Mouse (Mus musculus): Measurements from ENCODE around the gene E2f6. TPM values are rescaled to one million over a fixed set of nuclear protein-coding genes. Genes with fewer than 3 reads are reported as not detected.

E2f6 gene
- polyA plus RNA-seq, 1 experiment from 2014 or later = 11.7 TPM

GRCm38 (mm10) chr12:16768711-16769110 lies 42.1 kb upstream of the E2f6 start:
- Histone ChIP-seq H3K27ac (ENCODE audit: low read depth, low read length) (no peak overlapping the region), H3K9me3 (ENCODE audit: control insufficient read depth) (no peaks in the 10 kb centered on the region), H3K36me3 (ENCODE audit: control insufficient read depth, insufficient read depth) (no peaks in the 10 kb centered on the region), H3K4me2 (replicated peaks; ENCODE audit: low read depth) (no peak overlapping the region), H3K9ac (ENCODE audit: low read depth, low read length) (no peak overlapping the region), H3K27me3 (replicated peaks; ENCODE audit: control insufficient read depth, insufficient read depth, low read length) (no peaks in the 10 kb centered on the region), H3K4me3 (ENCODE audit: low read depth, low read length) (no peak overlapping the region), H3K4me1 (replicated peaks; ENCODE audit: control insufficient read depth, insufficient read depth, low read length) (0 out of 2 replicates have a peak, but pooled peaks cover 3% of the 10 kb centered on the region)
- WGBS = 69% methylated on average over 2 of the region's 2 CpGs
- TF ChIP-seq CTCF (IDR thresholded peaks at IDR 0.05; ENCODE audit: low read depth) = no peak
- no peak for ATAC-seq

GRCm38 (mm10) chr12:16769601-16770165 lies 41.1 kb upstream of the E2f6 start:
- Histone ChIP-seq H3K9ac (ENCODE audit: low read depth, low read length) (no peak overlapping the region), H3K27ac (ENCODE audit: low read depth, low read length) (no peak overlapping the region), H3K9me3 (ENCODE audit: control insufficient read depth) (no peaks in the 10 kb centered on the region), H3K4me2 (replicated peaks; ENCODE audit: low read depth) (no peak overlapping the region), H3K27me3 (replicated peaks; ENCODE audit: control insufficient read depth, insufficient read depth, low read length) (no peaks in the 10 kb centered on the region), H3K36me3 (ENCODE audit: control insufficient read depth, insufficient read depth) (no peaks in the 10 kb centered on the region), H3K4me1 (replicated peaks; ENCODE audit: control insufficient read depth, insufficient read depth, low read length) (no peaks in the 10 kb centered on the region), H3K4me3 (ENCODE audit: low read depth, low read length) (no peak overlapping the region)
- TF ChIP-seq CTCF (IDR thresholded peaks at IDR 0.05; ENCODE audit: low read depth) = no peak
- no peak for ATAC-seq
- 68% methylated on average over 6 of the region's 6 CpGs for WGBS

- no peak for TF ChIP-seq CTCF (IDR thresholded peaks at IDR 0.05; ENCODE audit: low read depth)
- Histone ChIP-seq H3K36me3 (ENCODE audit: control insufficient read depth, insufficient read depth) (no peaks in the 10 kb centered on the region), H3K4me2 (replicated peaks; ENCODE audit: low read depth) (no peak overlapping the region), H3K27ac (ENCODE audit: low read depth, low read length) (no peak overlapping the region), H3K4me3 (ENCODE audit: low read depth, low read length) (no peak overlapping the region), H3K27me3 (replicated peaks; ENCODE audit: control insufficient read depth, insufficient read depth, low read length) (no peaks in the 10 kb centered on the region), H3K9ac (ENCODE audit: low read depth, low read length) (no peak overlapping the region), H3K9me3 (ENCODE audit: control insufficient read depth) (no peaks in the 10 kb centered on the region), H3K4me1 (replicated peaks; ENCODE audit: control insufficient read depth, insufficient read depth, low read length) (no peaks in the 10 kb centered on the region)
- 92% methylated on average over 4 of the region's 4 CpGs for WGBS
- no peak for ATAC-seq
Measured at GRCm38 (mm10) chr12:16774605-16775004, 36.2 kb upstream of the E2f6 start.

GRCm38 (mm10) chr12:16775351-16775750 lies 35.4 kb upstream of the E2f6 start:
- H3K9ac ChIP-seq (ENCODE audit: low read depth, low read length) = no peak overlapping the region
- 71% methylated on average over 3 of the region's 3 CpGs for WGBS

GRCm38 (mm10) chr12:16778523-16778922 lies 32.2 kb upstream of the E2f6 start:
- Histone ChIP-seq H3K4me1 (replicated peaks; ENCODE audit: control insufficient read depth, insufficient read depth, low read length) (peaks cover 6% of the 10 kb centered on the region; the same call in 1 of the 2 replicates), H3K27ac (ENCODE audit: low read depth, low read length) (no peak overlapping the region), H3K4me3 (ENCODE audit: low read depth, low read length) (no peak overlapping the region), H3K4me2 (replicated peaks; ENCODE audit: low read depth) (no peak overlapping the region), H3K9ac (ENCODE audit: low read depth, low read length) (no peak overlapping the region), H3K36me3 (ENCODE audit: control insufficient read depth, insufficient read depth) (no peaks in the 10 kb centered on the region), H3K9me3 (ENCODE audit: control insufficient read depth) (no peaks in the 10 kb centered on the region), H3K27me3 (replicated peaks; ENCODE audit: control insufficient read depth, insufficient read depth, low read length) (no peaks in the 10 kb centered on the region)
- no peak for TF ChIP-seq CTCF (IDR thresholded peaks at IDR 0.05; ENCODE audit: low read depth)
- 46% methylated on average over 5 of the region's 5 CpGs for WGBS
- no peak for ATAC-seq

More at GRCm38 (mm10) chr12:16775351-16775750, 35.4 kb upstream of the E2f6 start:
- Histone ChIP-seq H3K4me1 (replicated peaks; ENCODE audit: control insufficient read depth, insufficient read depth, low read length) (no peaks in the 10 kb centered on the region), H3K36me3 (ENCODE audit: control insufficient read depth, insufficient read depth) (no peaks in the 10 kb centered on the region), H3K27me3 (replicated peaks; ENCODE audit: control insufficient read depth, insufficient read depth, low read length) (no peaks in the 10 kb centered on the region), H3K4me3 (ENCODE audit: low read depth, low read length) (no peak overlapping the region), H3K27ac (ENCODE audit: low read depth, low read length) (no peak overlapping the region), H3K9me3 (ENCODE audit: control insufficient read depth) (no peaks in the 10 kb centered on the region), H3K4me2 (replicated peaks; ENCODE audit: low read depth) (no peak overlapping the region)
- no peak for TF ChIP-seq CTCF (IDR thresholded peaks at IDR 0.05; ENCODE audit: low read depth)
- ATAC-seq = no peak

- no peak for ATAC-seq
- 47% methylated on average over 2 of the region's 2 CpGs for WGBS
- H3K27ac ChIP-seq (ENCODE audit: low read depth, low read length) = no peak overlapping the region
- H3K4me3 ChIP-seq (ENCODE audit: low read depth, low read length) = no peak overlapping the region
- no peaks in the 10 kb centered on the region for H3K9me3 ChIP-seq (ENCODE audit: control insufficient read depth)
- no peak for TF ChIP-seq CTCF (IDR thresholded peaks at IDR 0.05; ENCODE audit: low read depth)
- no peak overlapping the region for H3K9ac ChIP-seq (ENCODE audit: low read depth, low read length)
- H3K27me3 ChIP-seq (replicated peaks; ENCODE audit: control insufficient read depth, insufficient read depth, low read length) = no peaks in the 10 kb centered on the region
- H3K4me2 ChIP-seq (replicated peaks; ENCODE audit: low read depth) = no peak overlapping the region
- peaks cover 6% of the 10 kb centered on the region; the same call in 1 of the 2 replicates for H3K4me1 ChIP-seq (replicated peaks; ENCODE audit: control insufficient read depth, insufficient read depth, low read length)
- no peaks in the 10 kb centered on the region for H3K36me3 ChIP-seq (ENCODE audit: control insufficient read depth, insufficient read depth)
Measured at GRCm38 (mm10) chr12:16779165-16779564, 31.6 kb upstream of the E2f6 start.

Data from intestine, postnatal 0 days (tissue).